Mouse (Mus musculus) bone marrow macrophage, adult 2 months (primary cell): Measurements from ENCODE around the gene Cib3. TPM values are rescaled to one million over a fixed set of nuclear protein-coding genes. Genes with fewer than 3 reads are reported as not detected.

Experiments used
- H3K27ac ChIP-seq: 2 replicates; pipeline ENCODE4 v1.5.1; 2012; ENCODE audit warnings: low read depth, low read length; ENCODE audit not compliant: insufficient read depth
- H3K4me1 ChIP-seq: 2 replicates; pipeline ENCODE4 v1.6.1; 2012; ENCODE audit warnings: low read length; ENCODE audit not compliant: control insufficient read depth, insufficient read depth
- H3K4me3 ChIP-seq: 2 replicates; pipeline ENCODE4 v1.5.1; 2012; ENCODE audit warnings: mild to moderate bottlenecking, low read length, moderate library complexity; ENCODE audit not compliant: insufficient read depth
- CTCF ChIP-seq: IDR thresholded peaks from 2 replicates; pipeline ENCODE4 v1.5.1; 2012; ENCODE audit warnings: low read depth, mild to moderate bottlenecking, low read length, moderate library complexity
- POLR2A ChIP-seq: IDR thresholded peaks from 2 replicates; pipeline ENCODE4 v1.6.1; 2012; ENCODE audit warnings: mild to moderate bottlenecking, low read depth, low read length, borderline replicate concordance
- polyA plus RNA-seq: library from polyadenylated mRNA; stranded (reverse); fragments of >200 nt; gene quantifications from 2 replicates; pipeline ENCODE4 v1.2.4, GENCODE M21; 2012; ENCODE audit not compliant: missing spikeins, insufficient read depth, insufficient read length

Gene Cib3
- polyA plus RNA-seq, 1 experiment: 0.54 TPM

- H3K27ac ChIP-seq: no peak within 1 kb of the TSS
- no peak within 1 kb of the TSS for H3K4me3 ChIP-seq
- peaks cover 18% of the 10 kb centered on the region for H3K4me1 ChIP-seq
- TF ChIP-seq POLR2A (no peak), CTCF (no peak)
Observed at GRCm38 (mm10) chr8:72213536-72213935, 899 bp upstream of the Cib3 start, which contains the start of gene Gm11034. Gm11034 (minus strand) TSS chr8:72213636.

DNA sequence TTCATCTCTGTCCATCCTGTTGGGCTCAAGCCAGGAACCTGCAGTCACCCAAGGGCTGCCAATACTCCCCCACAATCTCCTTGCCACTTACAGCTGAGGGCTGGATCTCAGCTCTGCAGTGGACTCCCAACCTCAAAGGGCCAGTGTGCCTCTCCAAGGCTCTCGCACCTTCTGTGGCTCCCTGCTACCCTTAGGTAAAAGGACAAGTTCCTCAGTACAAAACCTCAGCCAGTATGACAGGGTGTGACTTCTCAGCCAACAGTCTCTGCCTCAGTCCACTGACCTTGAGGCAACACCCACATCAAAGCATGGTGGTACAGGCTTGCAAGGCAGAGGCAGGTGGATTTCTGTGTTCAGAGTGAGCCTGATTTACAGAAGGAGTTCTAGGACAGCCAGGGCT is 791 bp downstream of the Cib3 start:
- Histone ChIP-seq H3K27ac (no peak overlapping the region), H3K4me1 (peaks cover 11% of the 10 kb centered on the region), H3K4me3 (no peak overlapping the region)
- TF ChIP-seq CTCF (no peak), POLR2A (no peak)

GRCm38 (mm10) chr8:72210710-72211109 is 1.9 kb downstream of the Cib3 start:
- Histone ChIP-seq H3K27ac (no peak overlapping the region), H3K4me3 (no peak overlapping the region), H3K4me1 (0 out of 2 replicates have a peak, but pooled peaks cover 2% of the 10 kb centered on the region)
- TF ChIP-seq CTCF (no peak), POLR2A (no peak)

- TF ChIP-seq CTCF (no peak), POLR2A (no peak)
- H3K27ac ChIP-seq: no peak overlapping the region
Observed at GRCm38 (mm10) chr8:72210222-72210621, 2.4 kb downstream of the Cib3 start.

DNA sequence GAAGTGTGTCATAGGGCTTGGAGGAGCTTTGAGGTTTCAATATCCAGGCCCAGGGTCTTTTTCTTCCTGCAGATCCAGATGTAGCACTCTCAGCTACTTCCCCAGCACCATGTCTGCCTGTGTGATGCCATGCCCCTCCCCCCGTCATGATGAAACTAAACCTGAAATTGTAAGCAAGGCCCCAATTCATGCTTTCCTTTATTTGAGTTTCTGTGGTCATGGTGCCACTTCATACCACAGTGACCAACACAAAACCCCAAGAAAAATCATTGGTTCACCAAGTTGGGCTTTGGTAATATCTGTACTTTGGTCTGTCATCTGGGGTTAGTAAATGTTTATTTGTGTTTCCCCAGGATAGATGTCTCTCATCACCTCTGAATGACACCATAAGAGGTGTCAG is 4.1 kb downstream of the Cib3 start:
- Histone ChIP-seq H3K27ac (no peak overlapping the region), H3K4me3 (no peak overlapping the region), H3K4me1 (no peaks in the 10 kb centered on the region)
- TF ChIP-seq CTCF: no peak
- TF ChIP-seq POLR2A: no peak

More at GRCm38 (mm10) chr8:72210222-72210621, 2.4 kb downstream of the Cib3 start:
- Histone ChIP-seq H3K4me1 (no peaks in the 10 kb centered on the region), H3K4me3 (no peak overlapping the region)

DNA sequence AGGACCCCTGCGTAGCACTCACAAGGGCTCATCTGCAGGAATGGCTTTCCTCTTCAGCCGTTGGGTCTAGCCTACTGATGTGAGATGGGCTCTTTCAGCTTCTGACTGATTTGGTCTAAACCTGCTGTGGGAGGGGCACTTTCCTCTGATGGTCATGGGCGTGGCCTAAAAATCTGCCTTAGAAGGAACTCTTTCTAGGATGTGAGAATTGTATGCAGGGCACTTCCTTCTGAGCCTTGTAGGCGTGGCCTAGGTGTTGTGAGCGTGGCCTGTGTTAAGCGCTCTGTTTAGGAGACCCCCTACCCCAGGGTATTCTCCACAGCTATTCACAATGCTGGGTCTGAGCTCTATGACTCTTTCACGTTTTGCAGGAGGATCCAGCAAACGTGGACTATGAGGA is 14.6 kb downstream of the Cib3 start:
- no peaks in the 10 kb centered on the region for H3K4me1 ChIP-seq
- TF ChIP-seq POLR2A (no peak), CTCF (no peak)
- H3K4me3 ChIP-seq: no peak overlapping the region
- no peak overlapping the region for H3K27ac ChIP-seq

DNA sequence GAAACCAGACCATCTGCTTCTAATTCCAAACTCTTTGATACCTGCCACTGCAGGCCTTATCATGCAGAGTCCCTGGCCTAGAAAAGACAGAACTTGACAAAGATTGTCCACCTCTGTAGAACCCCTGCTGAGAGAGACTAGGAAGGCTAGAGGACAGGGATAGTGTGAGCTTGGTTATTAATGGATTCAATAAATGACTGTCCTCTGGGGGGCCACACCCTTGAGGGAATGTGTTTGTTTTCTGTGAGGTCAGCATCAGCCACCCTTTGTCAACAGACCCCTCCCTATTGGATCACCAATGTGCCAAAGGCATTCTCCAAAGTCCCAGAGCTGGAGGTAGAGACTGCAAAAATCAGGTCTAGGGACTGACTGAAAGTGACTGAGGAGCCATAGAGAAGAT is 20.6 kb downstream of the Cib3 start:
- Histone ChIP-seq H3K4me1 (no peaks in the 10 kb centered on the region), H3K27ac (no peak overlapping the region), H3K4me3 (no peak overlapping the region)
- TF ChIP-seq POLR2A (no peak), CTCF (no peak)

- no peak overlapping the region for H3K27ac ChIP-seq
- no peak for TF ChIP-seq POLR2A
- TF ChIP-seq CTCF: no peak
- H3K4me3 ChIP-seq: no peak overlapping the region
- H3K4me1 ChIP-seq: no peaks in the 10 kb centered on the region
Observed at GRCm38 (mm10) chr8:72190215-72190539, 22.5 kb downstream of the Cib3 start.

- no peak within 1 kb of the TSS for H3K4me3 ChIP-seq
- H3K4me1 ChIP-seq: no peaks in the 10 kb centered on the region
- TF ChIP-seq CTCF (no peak), POLR2A (no peak)
- H3K27ac ChIP-seq: no peak within 1 kb of the TSS
Observed at GRCm38 (mm10) chr8:72189417-72190214, 23.0 kb downstream of the Cib3 start, which contains the start of gene Hsh2d. Hsh2d (plus strand) TSS chr8:72189638.

DNA sequence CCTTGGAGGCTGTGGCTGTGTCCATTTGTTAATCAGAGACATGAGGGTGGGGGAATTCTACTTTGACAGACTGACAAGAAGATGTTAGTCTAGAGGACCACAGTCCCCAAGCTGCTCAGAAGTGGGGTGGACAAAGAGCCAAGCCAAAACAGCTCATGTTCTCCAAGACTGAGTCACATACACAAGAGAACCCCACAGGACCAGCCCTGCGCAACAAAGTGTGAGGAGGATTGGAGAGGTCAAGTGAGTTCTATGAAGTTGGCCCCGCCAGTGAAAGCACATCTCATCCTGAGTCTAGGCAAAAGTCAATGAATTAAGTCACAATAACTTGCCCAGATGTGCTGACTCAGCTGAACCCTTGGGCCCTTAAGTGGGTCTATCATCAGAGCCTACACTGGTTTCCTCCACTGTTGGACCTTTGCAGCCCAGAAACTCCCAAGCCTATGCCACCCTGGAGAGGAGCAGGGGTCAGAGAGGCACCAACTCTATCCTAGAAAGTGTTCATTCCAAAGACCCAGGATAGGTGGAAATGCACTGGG is 24.8 kb downstream of the Cib3 start:
- Histone ChIP-seq H3K4me1 (peaks cover 15% of the 10 kb centered on the region), H3K27ac (no peak overlapping the region), H3K4me3 (no peak overlapping the region)
- TF ChIP-seq CTCF (no peak), POLR2A (no peak)
